Mouse (Mus musculus): ENCODE measurements around the gene Ppp1r18. TPM values are rescaled to one million over a fixed set of nuclear protein-coding genes. Genes with fewer than 3 reads are reported as not detected.
"Not testable (repeated sequence)": the region's sequence is repeated elsewhere in the genome, so short reads cannot be mapped to it uniquely, and the experiment has no call there.

Gene Ppp1r18
- total RNA-seq, 2 experiments from 2014 or later = 15.6 to 17.0 TPM

- intact Hi-C loops (cut with DNase I) = loop anchor here (1.0 to 2.0 kb wide), 2 partner anchors 37 to 80 kb away; partner anchors contain the start of genes Mrps18b and Ppp1r10
- DNase-seq = peak; percentile 86
Measured at GRCm38 (mm10) chr17:35836178-35836965, 29.0 kb upstream of the Ppp1r18 start.

DNA sequence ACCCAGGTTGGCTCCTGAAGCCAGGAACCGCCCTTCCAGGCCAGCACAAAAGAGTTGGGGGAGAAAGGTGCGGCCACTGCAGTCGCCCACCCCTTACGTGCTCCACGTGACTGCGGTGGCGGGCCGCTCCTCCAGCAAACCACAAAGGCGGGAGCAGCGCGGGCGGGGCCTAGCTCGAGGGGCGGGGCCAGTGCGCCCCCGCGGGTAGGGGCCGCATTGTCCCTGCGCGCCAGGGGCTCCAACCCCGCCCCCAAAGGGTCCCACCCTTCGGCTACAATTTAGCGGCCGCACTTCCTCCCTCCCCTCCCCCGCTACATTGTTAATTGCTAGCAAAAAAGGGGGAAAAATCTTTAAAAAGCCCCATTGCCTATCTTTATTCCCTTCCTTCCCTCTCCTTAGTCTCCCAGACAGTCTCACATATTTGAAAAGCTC lies 28.4 kb upstream of the Ppp1r18 start:
- peak; percentile 87 to 89 for DNase-seq
- intact Hi-C loops (cut with DNase I) = loop anchor here (1.0 to 2.0 kb wide), 2 partner anchors 36 to 80 kb away; partner anchors contain the start of genes Mrps18b and Ppp1r10

- DNase-seq = peak; percentile 50 to 61
- intact Hi-C loops (cut with DNase I) = loop anchor here (2.0 kb wide), 1 partner anchor 79 kb away; the partner anchor contains the start of genes Mrps18b and Ppp1r10
Measured at GRCm38 (mm10) chr17:35837487-35837886, 27.9 kb upstream of the Ppp1r18 start.

DNA sequence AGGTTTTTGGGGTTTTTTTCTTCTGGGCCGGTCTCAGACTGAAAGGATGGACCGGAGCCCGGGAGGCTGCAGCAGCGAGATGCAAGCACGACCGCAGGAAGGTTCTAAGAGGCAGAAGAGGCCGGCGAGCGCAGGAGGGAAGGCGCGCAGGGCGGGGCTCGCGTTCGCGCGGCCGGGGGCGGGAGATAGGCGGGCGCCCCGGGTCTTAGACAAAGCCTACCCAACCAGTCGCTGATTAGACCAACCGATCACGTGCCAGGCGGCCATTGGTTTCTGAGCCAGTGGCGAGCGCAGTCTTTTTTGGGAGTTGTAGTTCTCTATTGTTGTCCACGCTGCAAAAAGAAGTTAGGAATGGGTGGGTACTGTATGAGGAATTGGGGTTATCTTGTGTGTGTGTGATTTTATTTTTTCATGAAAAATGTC lies 27.3 kb upstream of the Ppp1r18 start, which contains the start of gene Tubb5:
Gene Tubb5 (minus strand): TSS at position 185 of the 423 bp plus-strand sequence.
- DNase-seq = peak; percentile 93 to 94
- intact Hi-C loops (cut with DNase I) = no loop called here

DNA sequence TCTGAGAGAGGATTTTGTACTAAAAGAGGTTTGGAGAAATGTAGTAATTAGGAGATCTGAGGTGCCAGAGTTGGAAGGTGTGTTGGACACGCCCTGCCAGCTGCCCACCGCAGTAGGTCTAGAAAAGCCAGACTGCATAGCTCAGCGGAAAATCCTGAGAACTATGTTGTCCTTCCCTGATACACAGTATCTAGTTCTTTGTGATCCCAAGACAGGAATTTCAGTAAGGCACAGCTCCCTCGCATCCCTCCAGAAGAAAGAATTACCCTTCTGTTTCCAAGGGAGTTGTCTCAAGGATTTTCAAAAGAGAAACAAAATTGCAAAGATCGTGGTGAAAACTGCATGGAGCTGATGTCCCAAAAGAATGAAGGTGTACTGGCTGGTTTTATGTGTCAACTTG lies 26.8 kb upstream of the Ppp1r18 start:
- peak in 1 of 2 experiments; percentile 17 for DNase-seq
- intact Hi-C loops (cut with DNase I) = no loop called here

DNA sequence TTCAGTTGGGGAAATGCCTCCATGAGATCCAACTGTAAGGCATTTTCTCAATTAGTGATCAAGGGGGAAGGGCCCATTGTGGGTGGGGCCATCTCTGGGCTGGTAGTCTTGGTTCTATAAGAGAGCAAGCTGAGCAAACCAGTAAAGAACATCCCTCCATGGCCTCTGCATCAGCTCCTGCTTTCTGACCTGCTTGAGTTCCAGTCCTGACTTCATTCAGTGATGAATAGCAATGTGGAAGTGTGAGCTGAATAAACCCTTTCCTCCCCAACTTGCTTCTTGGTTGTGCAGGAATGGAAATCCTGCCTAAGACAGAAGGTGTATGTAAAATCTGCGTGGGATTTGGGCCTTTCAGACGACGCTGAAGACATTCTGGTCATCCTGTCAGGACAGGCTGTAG lies 26.4 kb upstream of the Ppp1r18 start:
- DNase-seq; intact Hi-C loops (cut with DNase I): not testable (repeated sequence)

- intact Hi-C loops (cut with DNase I) = loop anchor here (5.0 kb wide), 1 partner anchor 127 kb away; the partner anchor contains the start of gene Abcf1
- DNase-seq = no peak
Measured at GRCm38 (mm10) chr17:35840561-35840960, 24.8 kb upstream of the Ppp1r18 start.

- intact Hi-C loops (cut with DNase I) = loop anchor here (5.0 kb wide), 1 partner anchor 126 kb away; the partner anchor contains the start of gene Abcf1
- DNase-seq = peak; percentile 97
Measured at GRCm38 (mm10) chr17:35841076-35841950, 24.1 kb upstream of the Ppp1r18 start, which contains the start of gene Mdc1. Mdc1 (plus strand) TSS chr17:35841515.

DNA sequence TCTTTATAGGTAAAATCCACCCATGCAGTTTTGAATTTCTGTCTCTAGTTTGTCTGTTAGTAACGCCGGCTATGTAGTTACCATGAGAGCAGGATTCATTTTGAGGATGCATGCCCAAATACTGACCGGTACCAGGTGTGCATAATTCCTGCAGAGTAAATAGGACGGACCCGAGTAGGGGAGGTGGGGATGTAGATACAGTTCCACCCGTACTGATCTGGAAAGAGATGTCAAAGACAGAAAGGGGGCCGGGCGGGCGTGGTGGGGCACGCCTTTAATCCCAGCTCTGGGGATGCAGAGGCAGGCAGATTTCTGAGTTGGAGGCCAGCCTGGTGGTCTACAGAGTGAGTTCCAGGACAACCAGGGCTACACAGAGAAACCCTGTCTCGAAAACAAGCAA lies 23.4 kb upstream of the Ppp1r18 start:
- intact Hi-C loops (cut with DNase I) = loop anchor here (2.0 to 5.0 kb wide), 2 partner anchors 19 to 125 kb away; partner anchors contain the start of genes Abcf1 and Nrm
- no peak for DNase-seq

DNA sequence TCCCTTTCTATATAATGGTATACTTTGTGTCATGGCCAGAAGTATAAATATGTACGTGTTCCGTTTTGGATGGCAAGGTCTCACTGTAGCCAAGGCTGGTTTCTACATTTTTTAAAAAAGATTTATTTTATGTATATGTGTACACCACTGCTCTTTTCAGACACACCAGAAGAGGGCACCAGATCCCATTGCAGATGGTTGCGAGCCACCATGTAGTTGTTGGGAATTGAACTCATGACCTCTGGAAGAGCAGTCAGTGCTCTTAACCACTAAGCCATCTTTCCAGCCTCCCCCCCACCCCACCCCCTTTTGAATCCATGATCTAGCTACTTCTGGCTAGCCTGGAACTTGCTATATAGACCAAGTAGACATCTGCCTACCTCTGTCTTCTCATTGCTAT lies 21.9 kb upstream of the Ppp1r18 start:
- intact Hi-C loops (cut with DNase I) = loop anchor here (2.0 to 5.0 kb wide), 2 partner anchors 17 to 124 kb away; partner anchors contain the start of genes Abcf1 and Nrm
- DNase-seq = no peak

- intact Hi-C loops (cut with DNase I) = no loop called here
- DNase-seq = no peak
Measured at GRCm38 (mm10) chr17:35848112-35848511, 17.3 kb upstream of the Ppp1r18 start.

- no peak for DNase-seq
- intact Hi-C loops (cut with DNase I) = no loop called here
Measured at GRCm38 (mm10) chr17:35850974-35851373, 14.4 kb upstream of the Ppp1r18 start.

- DNase-seq = no peak
- intact Hi-C loops (cut with DNase I) = no loop called here
Measured at GRCm38 (mm10) chr17:35859371-35859770, 6.0 kb upstream of the Ppp1r18 start.

DNA sequence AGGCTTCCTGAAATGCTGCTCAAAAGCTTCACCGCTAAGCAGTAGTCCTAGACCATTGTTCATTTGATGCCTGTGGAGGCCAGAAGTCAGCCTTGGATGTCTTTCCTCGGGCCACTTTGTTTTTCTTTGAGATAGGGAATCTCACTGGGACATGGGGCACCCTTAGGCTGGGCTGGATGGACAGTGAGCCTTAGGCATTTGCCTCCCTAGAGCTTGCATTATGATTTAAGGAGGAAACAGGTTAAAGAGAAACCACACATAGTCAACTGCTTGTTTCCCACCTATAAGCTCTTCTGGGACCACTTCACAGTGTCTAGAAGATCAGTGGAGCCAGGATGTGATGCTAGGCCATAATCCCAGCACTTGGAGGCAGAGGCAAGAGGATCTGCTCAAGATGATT lies 5.6 kb upstream of the Ppp1r18 start:
- intact Hi-C loops (cut with DNase I) = loop anchor here (2.0 kb wide), 1 partner anchor 17 kb away; no protein-coding TSS in a partner anchor

DNA sequence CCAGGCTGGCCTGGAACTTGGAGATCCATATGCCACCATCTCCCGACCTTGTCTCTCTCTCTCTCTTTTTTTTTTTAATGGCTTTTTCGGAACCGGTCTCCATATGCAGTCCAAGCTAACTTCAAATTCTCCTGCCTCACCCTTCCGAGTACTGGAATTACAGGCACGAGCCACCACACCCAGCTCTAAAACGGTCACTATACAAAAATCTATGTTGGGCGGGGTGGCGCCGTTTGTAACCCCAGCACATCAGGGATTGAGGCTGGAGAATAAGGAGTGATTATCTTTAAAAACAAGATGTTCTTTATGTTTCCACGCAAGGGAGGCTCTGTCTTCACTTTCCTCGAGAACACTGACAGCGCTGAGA lies 4.6 kb upstream of the Ppp1r18 start:
- DNase-seq = no peak

More for the DNA sequence above, 5.6 kb upstream of the Ppp1r18 start:
- DNase-seq = no peak

GRCm38 (mm10) chr17:35861198-35861857 lies 4.1 kb upstream of the Ppp1r18 start, which contains the start of gene Nrm:
Nrm (plus strand) TSS chr17:35861318.
- DNase-seq = peak; percentile 91 to 98
- intact Hi-C loops (cut with DNase I) = loop anchor here (2.0 kb wide), 1 partner anchor 19 kb away; no protein-coding TSS in a partner anchor

More for the DNA sequence above, 4.6 kb upstream of the Ppp1r18 start:
- intact Hi-C loops (cut with DNase I) = loop anchor here (2.0 kb wide), 1 partner anchor 18 kb away; no protein-coding TSS in a partner anchor

DNA sequence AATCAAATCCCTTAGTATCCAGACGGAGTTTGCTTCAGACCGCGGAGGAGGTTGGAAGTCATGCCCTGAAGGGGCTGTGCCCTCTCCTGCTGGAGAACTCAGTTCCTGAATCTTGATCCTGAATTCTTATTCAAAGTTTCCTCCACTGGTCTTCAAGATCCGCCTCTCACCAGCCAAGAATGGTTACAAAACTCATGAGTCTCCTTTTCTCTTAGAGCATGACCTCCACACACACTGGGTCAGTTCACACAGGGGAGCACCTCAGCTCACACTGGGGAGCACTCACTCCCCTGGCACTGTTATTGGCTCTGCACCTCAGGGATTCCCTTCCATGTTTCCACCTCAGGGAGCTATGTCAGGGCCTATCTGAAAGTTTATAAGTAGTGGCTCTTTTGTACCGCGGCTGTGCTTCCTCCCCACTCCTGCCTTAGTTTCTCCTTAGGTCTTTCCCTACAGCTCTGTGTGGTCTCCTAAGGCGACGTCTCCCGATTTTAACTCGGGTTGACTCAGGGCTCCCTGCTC lies 500 bp upstream of the Ppp1r18 start:
- DNase-seq = no peak
- intact Hi-C loops (cut with DNase I) = no loop called here

- peak; percentile 80 to 85 for DNase-seq
- intact Hi-C loops (cut with DNase I) = loop anchor here (2.0 kb wide), 1 partner anchor 50 kb away; the partner anchor contains the start of genes Mrps18b and Ppp1r10
Measured at GRCm38 (mm10) chr17:35866281-35866831, 963 bp downstream of the Ppp1r18 start.
